Mouse (Mus musculus) ES-E14 (cell line): ENCODE measurements around the gene Ttll5.

Experiments used
- CHD2 ChIP-seq: IDR thresholded peaks from 2 replicates; pipeline ENCODE4 v1.6.1; 2014; ENCODE audit warnings: mild to moderate bottlenecking, low read depth, low read length, inconsistent platforms
- ZNF384 ChIP-seq: IDR thresholded peaks from 2 replicates; pipeline ENCODE4 v1.6.1; 2012; ENCODE audit warnings: low read depth, low read length, inconsistent platforms

GRCm38 (mm10) chr12:86036368-86037166, 212.1 kb downstream of the Ttll5 start:
- TF ChIP-seq ZNF384 (no peak), CHD2 (no peak)
